Mouse (Mus musculus) kidney, postnatal 0 days (tissue): Measurements from ENCODE around the gene Chpf. TPM values are rescaled to one million over a fixed set of nuclear protein-coding genes. Genes with fewer than 3 reads are reported as not detected.
A peak's percentile ranks its signal among the peaks of the same experiment; 100 is the strongest.

Source experiments
- ATAC-seq: fragments of 200-750 bp; cut with Nextera tagmentation; replicated peaks from 2 replicates; pipeline ENCODE4 v1.8.0; 2017; ENCODE audit warnings: low read depth, moderate number of reproducible peaks, moderate TSS enrichment, moderate library complexity; ENCODE audit not compliant: low FRiP score
- DNase-seq: peaks from one replicate; pipeline ENCODE4 v3.0.0-alpha.2; 2016; ENCODE audit warnings: low spot score
- H3K27ac ChIP-seq: fragments of 300-500 bp; sonication (generic); 2 replicates; pipeline ENCODE4 v1.5.1; 2014; ENCODE audit warnings: mild to moderate bottlenecking
- H3K27me3 ChIP-seq: fragments of 300-500 bp; sonication (generic); 2 replicates; pipeline ENCODE4 v1.6.1; 2014; ENCODE audit warnings: low read length, mixed read lengths; ENCODE audit not compliant: insufficient read depth
- H3K36me3 ChIP-seq: fragments of 300-500 bp; sonication (generic); 2 replicates; pipeline ENCODE4 v1.6.1; 2014; ENCODE audit warnings: low read length, mixed read lengths; ENCODE audit not compliant: insufficient read depth
- H3K4me1 ChIP-seq: fragments of 300-500 bp; sonication (generic); replicated peaks from 2 replicates; pipeline ENCODE4 v1.6.1; 2014; ENCODE audit warnings: antibody characterized with exemption, low read length, mixed read lengths; ENCODE audit not compliant: insufficient read depth
- H3K4me2 ChIP-seq: fragments of 300-500 bp; sonication (generic); 2 replicates; pipeline ENCODE4 v1.6.1; 2014; ENCODE audit warnings: mild to moderate bottlenecking, low read length, moderate library complexity, mixed read lengths
- H3K4me3 ChIP-seq: fragments of 300-500 bp; sonication (generic); replicated peaks from 2 replicates; pipeline ENCODE4 v1.5.1; 2014; ENCODE audit warnings: low read depth, low read length
- H3K9ac ChIP-seq: fragments of 300-500 bp; sonication (generic); 2 replicates; pipeline ENCODE4 v1.6.1; 2014; ENCODE audit warnings: low read depth, low read length
- H3K9me3 ChIP-seq: fragments of 300-500 bp; sonication (generic); replicated peaks from 2 replicates; pipeline ENCODE4 v1.6.1; 2016; ENCODE audit warnings: low read length, inconsistent platforms, mixed read lengths
- CTCF ChIP-seq: IDR thresholded peaks from 2 replicates; pipeline ENCODE4 v1.5.1; 2016; ENCODE audit warnings: antibody characterized with exemption, low read depth, mild to moderate bottlenecking, moderate library complexity
- WGBS: fragments of 180-500 bp; shearing (Covaris S2); extraction: QIAGEN DNeasy Blood & Tissue Kit; methylation state at CpG from one replicate; pipeline ENCODE4 v1.1.7; 2014; 5-methylcytosine and 5-hydroxymethylcytosine counted together
- polyA plus RNA-seq: library from polyadenylated mRNA; unstranded; fragments of >200 nt; fragmentation: Nextera tagmentation; extraction: Ambion mirVana; gene quantifications from 2 replicates; pipeline ENCODE4 v1.2.1, GENCODE M21; 2015

The Chpf gene
- polyA plus RNA-seq, 1 experiment from 2014 or later = 38.3 TPM

- no peaks in the 10 kb centered on the region; the same call in 1 of the 2 replicates for H3K4me1 ChIP-seq
- DNase-seq (no peak), ATAC-seq (no peak)
- H3K36me3 ChIP-seq = no peaks in the 10 kb centered on the region
- no peak overlapping the region for H3K4me3 ChIP-seq
- no peaks in the 10 kb centered on the region for H3K9me3 ChIP-seq
- H3K27me3 ChIP-seq = no peaks in the 10 kb centered on the region
- no peak overlapping the region for H3K27ac ChIP-seq
- 71% methylated on average over 5 of the region's 5 CpGs for WGBS
- H3K4me2 ChIP-seq = no peak overlapping the region
- no peak overlapping the region for H3K9ac ChIP-seq
- TF ChIP-seq CTCF = no peak
Measured at GRCm38 (mm10) chr1:75463652-75464204, 15.4 kb downstream of the Chpf start.

DNA sequence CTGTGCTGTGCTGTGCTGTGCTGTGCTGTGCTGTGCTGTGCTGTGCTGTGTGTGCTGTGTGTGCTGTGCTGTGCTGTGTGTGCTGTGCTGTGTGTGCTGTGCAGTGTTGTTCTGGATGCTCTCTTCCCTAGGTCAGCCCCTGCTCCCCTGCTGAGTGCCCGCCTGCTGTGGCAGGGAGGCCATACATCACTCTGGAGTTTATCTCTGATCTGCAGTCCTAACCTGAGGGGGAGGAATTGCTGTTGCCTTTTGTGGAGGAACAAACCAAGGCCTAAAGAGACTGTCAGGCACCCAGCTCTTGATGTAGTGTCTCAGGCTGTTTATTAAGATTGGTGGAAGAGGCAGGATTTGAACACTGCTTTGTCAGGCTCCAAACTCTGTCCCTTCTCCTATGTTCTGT, 16.5 kb downstream of the Chpf start:
- peaks cover 8% of the 10 kb centered on the region for H3K4me1 ChIP-seq
- DNase-seq (no peak), ATAC-seq (no peak)
- no peaks in the 10 kb centered on the region for H3K9me3 ChIP-seq
- no peak for TF ChIP-seq CTCF
- H3K36me3 ChIP-seq = no peaks in the 10 kb centered on the region
- H3K4me3 ChIP-seq = no peak overlapping the region
- H3K4me2 ChIP-seq = no peak overlapping the region
- H3K27me3 ChIP-seq = no peaks in the 10 kb centered on the region
- WGBS = 27% methylated on average over 1 of the region's 1 CpGs
- H3K27ac ChIP-seq = no peak overlapping the region
- H3K9ac ChIP-seq = no peak overlapping the region

DNA sequence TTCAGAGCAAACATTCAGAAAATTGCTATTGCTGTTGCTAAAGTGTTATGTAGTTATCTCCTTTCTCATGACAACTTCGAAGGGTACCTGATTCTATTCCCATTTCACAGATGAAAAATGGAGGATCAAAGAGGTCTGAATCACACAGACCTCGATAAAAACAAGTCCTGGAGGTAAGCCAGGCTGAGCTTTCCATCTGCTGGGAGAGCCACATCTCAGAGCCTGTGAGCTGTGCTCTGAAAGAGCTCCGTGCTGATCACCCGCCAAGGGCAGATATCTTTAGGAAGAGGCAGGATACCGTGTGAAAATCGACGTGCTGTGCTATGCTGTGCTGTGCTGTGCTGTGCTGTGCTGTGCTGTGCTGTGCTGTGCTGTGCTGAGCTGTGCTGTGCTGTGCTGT, 18.8 kb downstream of the Chpf start:
- Histone ChIP-seq H3K27ac (no peak overlapping the region), H3K27me3 (no peaks in the 10 kb centered on the region), H3K4me1 (peaks cover 19% of the 10 kb centered on the region), H3K4me2 (no peak overlapping the region), H3K9me3 (no peaks in the 10 kb centered on the region), H3K9ac (no peak overlapping the region), H3K4me3 (no peak overlapping the region), H3K36me3 (no peaks in the 10 kb centered on the region)
- WGBS = 59% methylated on average over 7 of the region's 7 CpGs
- no peak for ATAC-seq
- no peak for DNase-seq
- TF ChIP-seq CTCF = no peak

DNA sequence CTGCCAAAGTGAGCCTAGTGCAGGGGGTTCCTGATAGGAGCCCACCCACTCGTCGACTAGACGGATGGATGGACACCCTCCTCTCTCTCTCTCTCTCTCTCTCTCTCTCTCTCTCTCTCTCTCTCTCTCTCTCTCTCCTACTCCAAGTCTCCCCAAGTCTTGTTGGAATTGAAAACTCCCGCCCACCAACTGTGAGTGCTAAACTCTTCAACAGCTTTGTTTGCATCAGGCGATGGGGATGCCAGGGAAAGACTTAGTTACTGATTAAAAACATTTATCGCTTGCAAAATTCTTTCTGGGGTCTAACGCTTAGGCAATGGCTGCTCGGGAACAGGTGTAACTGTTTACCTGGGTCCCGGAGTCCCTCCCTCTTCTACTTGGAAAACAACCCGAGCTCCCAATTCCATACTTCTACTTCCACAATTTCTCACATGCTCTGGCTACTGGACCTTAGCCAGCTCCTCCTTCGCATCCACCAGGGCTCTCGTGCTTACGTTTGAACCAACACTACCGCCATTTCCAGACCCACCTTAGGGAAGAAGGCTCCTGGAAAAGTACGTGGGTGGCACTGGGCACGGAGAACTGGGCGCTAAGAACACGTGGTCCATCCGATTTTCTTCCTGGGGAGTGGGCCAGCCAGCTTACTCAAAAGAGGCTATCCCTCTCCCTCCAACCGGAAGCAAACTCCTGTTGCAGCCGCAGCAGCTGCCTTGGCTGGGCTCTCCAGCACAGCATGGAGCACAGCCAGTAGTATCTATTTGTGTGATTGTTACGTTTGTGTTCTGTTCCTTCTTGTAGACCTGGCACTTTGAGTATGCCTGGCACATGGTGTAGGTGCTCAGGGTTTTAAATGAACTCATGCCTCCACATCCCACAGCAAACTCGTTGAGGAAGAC, 20.1 kb downstream of the Chpf start:
- DNase-seq (peak; percentile 74), ATAC-seq (peak; percentile 50; the same call in 1 of the 2 replicates)
- Histone ChIP-seq H3K9me3 (no peaks in the 10 kb centered on the region), H3K4me2 (peak overlapping the region; percentile 55), H3K27ac (peak overlapping the region; percentile 85), H3K36me3 (no peaks in the 10 kb centered on the region), H3K4me1 (peaks cover 19% of the 10 kb centered on the region), H3K9ac (peak overlapping the region; percentile 44), H3K4me3 (peak overlapping the region; percentile 29), H3K27me3 (no peaks in the 10 kb centered on the region)
- WGBS = 9% methylated on average over 23 of the region's 23 CpGs
- no peak for TF ChIP-seq CTCF

- H3K4me1 ChIP-seq = peaks cover 19% of the 10 kb centered on the region
- H3K27me3 ChIP-seq = no peaks in the 10 kb centered on the region
- TF ChIP-seq CTCF = peak; percentile 29; the same call in 1 of the 2 replicates
Measured at GRCm38 (mm10) chr1:75458025-75458788, 20.9 kb downstream of the Chpf start.

DNA sequence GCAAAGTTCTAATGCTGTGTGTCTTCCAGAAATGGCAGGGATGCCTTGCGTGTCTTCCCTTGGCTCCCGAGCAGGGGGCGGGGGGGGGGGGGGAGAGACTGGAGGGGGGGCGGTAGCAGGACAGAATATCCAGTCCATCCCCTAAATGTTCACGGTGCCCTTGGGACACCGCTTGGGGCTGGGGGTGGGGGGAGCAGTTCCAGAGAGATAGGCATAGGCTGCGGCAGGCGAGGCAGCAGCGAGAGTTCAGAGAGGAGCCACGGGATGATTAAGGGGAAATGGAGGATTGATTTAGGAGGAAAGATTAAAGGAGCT, 21.4 kb downstream of the Chpf start:
- Histone ChIP-seq H3K4me1 (peaks cover 19% of the 10 kb centered on the region), H3K4me2 (peak overlapping the region; percentile 55), H3K9ac (no peak overlapping the region), H3K27me3 (no peaks in the 10 kb centered on the region), H3K4me3 (no peak overlapping the region), H3K36me3 (no peaks in the 10 kb centered on the region), H3K27ac (no peak overlapping the region), H3K9me3 (no peaks in the 10 kb centered on the region)
- ATAC-seq (peak; percentile 10; the same call in 1 of the 2 replicates), DNase-seq (peak; percentile 68)
- WGBS = 3% methylated on average over 8 of the region's 10 CpGs
- TF ChIP-seq CTCF = no peak

More at GRCm38 (mm10) chr1:75458025-75458788, 20.9 kb downstream of the Chpf start:
- Histone ChIP-seq H3K27ac (peak overlapping the region; percentile 85), H3K9ac (peak overlapping the region; percentile 44), H3K9me3 (no peaks in the 10 kb centered on the region), H3K4me2 (peak overlapping the region; percentile 55), H3K4me3 (peak overlapping the region; percentile 29), H3K36me3 (no peaks in the 10 kb centered on the region)
- 2% methylated on average over 42 of the region's 42 CpGs for WGBS
- peak; percentile 72 for DNase-seq
- ATAC-seq = peak; percentile 80
